Mouse (Mus musculus) heart, postnatal 0 days (tissue): ENCODE measurements around the gene Snapc4. TPM values are rescaled to one million over a fixed set of nuclear protein-coding genes. Genes with fewer than 3 reads are reported as not detected.

Experiments
- ATAC-seq: fragments of 200-750 bp; cut with Nextera tagmentation; 2 replicates; pipeline ENCODE4 v1.8.0; 2017; ENCODE audit warnings: low read depth, moderate number of reproducible peaks, moderate library complexity; ENCODE audit not compliant: insufficient read depth
- DNase-seq: peaks from one replicate; pipeline ENCODE4 v3.0.0-alpha.2; 2016; ENCODE audit warnings: low spot score
- H3K27ac ChIP-seq: fragments of 300-500 bp; sonication (generic); 2 replicates; pipeline ENCODE4 v1.5.1; 2014; ENCODE audit warnings: low read depth, mild to moderate bottlenecking
- H3K27me3 ChIP-seq: fragments of 300-500 bp; sonication (generic); 2 replicates; pipeline ENCODE4 v1.6.1; 2014; ENCODE audit warnings: low read length, mixed read lengths; ENCODE audit not compliant: control insufficient read depth, insufficient read depth
- H3K36me3 ChIP-seq: fragments of 300-500 bp; sonication (generic); replicated peaks from 2 replicates; pipeline ENCODE4 v1.6.1; 2014; ENCODE audit warnings: low read length, mixed read lengths; ENCODE audit not compliant: control insufficient read depth, insufficient read depth
- H3K4me1 ChIP-seq: fragments of 300-500 bp; sonication (generic); 2 replicates; pipeline ENCODE4 v1.6.1; 2014; ENCODE audit warnings: antibody characterized with exemption; ENCODE audit not compliant: control insufficient read depth, insufficient read depth
- H3K4me2 ChIP-seq: fragments of 300-500 bp; sonication (generic); 2 replicates; pipeline ENCODE4 v1.6.1; 2014; ENCODE audit warnings: low read depth, mild to moderate bottlenecking, low read length, moderate library complexity
- H3K4me3 ChIP-seq: fragments of 300-500 bp; sonication (generic); 2 replicates; pipeline ENCODE4 v1.5.1; 2014; ENCODE audit warnings: low read depth, low read length
- H3K9ac ChIP-seq: fragments of 300-500 bp; sonication (generic); replicated peaks from 2 replicates; pipeline ENCODE4 v1.6.1; 2014; ENCODE audit warnings: low read depth, low read length, mixed read lengths
- H3K9me3 ChIP-seq: fragments of 300-500 bp; sonication (generic); replicated peaks from 2 replicates; pipeline ENCODE4 v1.6.1; 2016; ENCODE audit warnings: low read length; ENCODE audit not compliant: control insufficient read depth
- CTCF ChIP-seq: IDR thresholded peaks from 2 replicates; pipeline ENCODE4 v1.5.1; 2016; ENCODE audit warnings: antibody characterized with exemption, control low read depth, low read depth
- EP300 ChIP-seq: IDR thresholded peaks from 2 replicates; pipeline ENCODE4 v1.6.1; 2016; ENCODE audit warnings: antibody characterized with exemption, low read depth
- WGBS: fragments of 180-500 bp; shearing (Covaris S2); extraction: QIAGEN DNeasy Blood & Tissue Kit; methylation state at CpG from one replicate; pipeline ENCODE4 v1.1.7; 2014; 5-methylcytosine and 5-hydroxymethylcytosine counted together
- polyA plus RNA-seq: library from polyadenylated mRNA; unstranded; fragments of >200 nt; fragmentation: Nextera tagmentation; extraction: Ambion mirVana; gene quantifications from 2 replicates; pipeline ENCODE4 v1.2.1, GENCODE M21; 2015
- total RNA-seq: library from RNA; depleted of rRNA; stranded (reverse); fragments of >200 nt; gene quantifications from 2 replicates; pipeline ENCODE4 v1.2.3, GENCODE M21; 2014; ENCODE audit warnings: low replicate concordance

Snapc4 gene
- total and polyA plus RNA-seq, 2 experiments from 2014 or later = 8.1 to 9.6 TPM

DNA sequence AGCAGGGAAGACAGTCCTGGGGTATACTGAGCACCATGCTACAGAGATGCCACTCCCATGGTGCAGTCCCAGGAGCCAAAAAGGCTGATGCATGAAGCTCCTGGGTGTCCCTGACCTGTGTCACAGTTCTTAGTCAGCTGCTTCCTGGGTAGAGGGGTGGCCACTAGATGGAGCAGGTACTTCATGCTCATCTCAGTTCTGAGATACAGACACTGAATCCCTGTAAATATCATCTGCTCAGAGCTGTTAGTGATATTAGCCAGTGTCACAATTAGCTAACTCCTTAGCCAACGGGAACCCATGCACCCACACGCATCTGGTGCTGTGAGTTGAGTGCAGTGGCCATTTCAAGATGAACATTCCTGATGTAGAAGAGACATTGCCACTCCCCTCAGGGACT, 55.5 kb downstream of the Snapc4 start:
- H3K9me3 ChIP-seq = no peaks in the 10 kb centered on the region
- H3K27ac ChIP-seq = peak overlapping the region; percentile 77
- no peaks in the 10 kb centered on the region for H3K27me3 ChIP-seq
- no peak overlapping the region for H3K4me2 ChIP-seq
- WGBS = 15% methylated on average over 2 of the region's 2 CpGs
- ATAC-seq = peak; percentile 28
- H3K4me3 ChIP-seq = no peak overlapping the region
- peaks cover 22% of the 10 kb centered on the region; the same call in 1 of the 2 replicates for H3K4me1 ChIP-seq
- no peak overlapping the region for H3K9ac ChIP-seq
- H3K36me3 ChIP-seq = peaks cover 34% of the 10 kb centered on the region
- TF ChIP-seq CTCF (peak; percentile 82), EP300 (0 out of 2 replicates have a peak, but pooled peaks have one; percentile 59)
- DNase-seq = peak; percentile 80

DNA sequence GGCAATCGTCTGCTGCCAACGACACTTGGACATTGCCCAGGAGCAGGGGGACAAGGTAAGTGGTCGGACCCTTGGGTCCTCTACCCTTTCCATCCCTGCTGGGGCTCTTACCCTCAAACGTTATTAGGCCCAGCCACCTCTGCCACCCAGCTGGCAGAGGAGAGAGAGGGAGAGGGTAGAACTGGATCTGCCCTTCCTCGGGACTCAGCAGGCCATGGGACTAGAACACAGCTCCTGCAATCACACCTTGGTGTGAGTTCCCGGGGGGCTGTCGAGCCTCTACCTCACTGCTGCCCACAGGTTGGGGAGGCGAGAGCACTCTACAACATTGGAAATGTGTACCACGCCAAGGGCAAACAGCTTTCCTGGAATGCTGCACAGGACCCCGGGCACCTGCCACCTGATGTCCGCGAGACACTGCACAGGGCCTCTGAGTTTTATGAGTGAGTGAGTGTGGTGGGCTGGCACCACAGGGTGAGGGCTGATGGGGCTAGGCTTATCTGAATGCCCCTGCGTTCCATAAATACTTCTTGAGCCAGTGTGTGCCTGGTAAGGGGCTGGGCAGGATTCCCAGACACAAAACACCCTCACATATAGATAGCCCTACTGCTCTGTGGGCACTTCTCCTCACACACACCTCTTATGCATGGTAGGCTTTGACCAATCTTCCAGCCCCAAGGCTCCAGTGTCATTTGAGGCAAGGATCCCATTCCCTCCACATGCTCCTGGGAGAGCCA, 56.7 kb downstream of the Snapc4 start:
- TF ChIP-seq EP300 (peak; percentile 75; the same call in 1 of the 2 replicates), CTCF (no peak)

GRCm38 (mm10) chr2:26320245-26321185, 59.9 kb downstream of the Snapc4 start:
- Histone ChIP-seq H3K4me3 (no peak overlapping the region), H3K4me2 (no peak overlapping the region), H3K36me3 (peaks cover 17% of the 10 kb centered on the region; the same call in 1 of the 2 replicates), H3K9me3 (no peaks in the 10 kb centered on the region), H3K4me1 (peaks cover 40% of the 10 kb centered on the region), H3K27ac (no peak overlapping the region), H3K27me3 (no peaks in the 10 kb centered on the region), H3K9ac (no peak overlapping the region)
- DNase-seq (no peak), ATAC-seq (no peak)
- TF ChIP-seq CTCF = no peak
- TF ChIP-seq EP300 = no peak
- 76% methylated on average over 14 of the region's 14 CpGs for WGBS

More for the DNA sequence above, 56.7 kb downstream of the Snapc4 start:
- Histone ChIP-seq H3K27ac (peak overlapping the region; percentile 77), H3K27me3 (no peaks in the 10 kb centered on the region), H3K36me3 (peaks cover 34% of the 10 kb centered on the region), H3K4me1 (peaks cover 21% of the 10 kb centered on the region; the same call in 1 of the 2 replicates), H3K9ac (no peak overlapping the region), H3K4me3 (no peak overlapping the region), H3K4me2 (no peak overlapping the region), H3K9me3 (no peaks in the 10 kb centered on the region)
- ATAC-seq = peak; percentile 59
- 51% methylated on average over 13 of the region's 13 CpGs for WGBS
- peak; percentile 56 for DNase-seq

DNA sequence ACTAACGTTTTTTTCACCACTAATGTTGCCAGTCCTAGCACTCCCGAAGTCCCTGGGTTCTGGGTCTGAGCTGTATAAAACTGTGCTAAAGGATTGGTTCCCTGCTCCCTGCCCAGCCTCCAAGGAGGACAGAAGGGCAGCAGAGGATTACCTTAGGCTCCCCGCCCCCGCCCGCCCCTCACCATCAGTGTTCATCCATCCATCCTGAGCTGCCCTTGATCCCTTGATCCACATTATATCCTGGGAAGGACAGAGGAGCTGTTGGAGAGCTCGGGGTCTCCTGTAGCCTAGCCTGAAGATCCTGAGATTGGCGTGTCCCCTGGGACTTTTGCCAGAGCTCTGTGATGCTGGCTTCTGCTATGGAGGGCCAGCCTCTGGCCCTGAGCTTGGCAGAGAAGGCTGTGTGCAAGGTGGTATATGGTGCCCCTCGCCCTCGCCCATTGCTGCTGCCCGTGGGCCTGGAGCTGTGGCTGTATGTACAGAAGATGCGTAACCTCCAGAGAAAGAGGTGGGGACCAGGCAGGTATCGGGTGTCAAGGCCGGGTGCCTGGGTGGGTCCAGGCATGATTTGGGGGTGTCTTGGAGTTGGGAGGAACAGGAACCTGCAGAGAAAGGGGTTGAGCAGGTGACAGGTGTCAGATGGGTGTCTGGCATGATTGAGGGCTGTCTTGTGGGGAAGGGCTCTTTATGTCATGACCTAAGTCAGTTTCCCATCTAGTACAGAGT, 60.8 kb downstream of the Snapc4 start:
- ATAC-seq (no peak), DNase-seq (no peak)
- TF ChIP-seq EP300 = no peak
- no peak for TF ChIP-seq CTCF
- H3K9ac ChIP-seq = no peak overlapping the region
- peaks cover 35% of the 10 kb centered on the region for H3K4me1 ChIP-seq
- no peaks in the 10 kb centered on the region for H3K9me3 ChIP-seq
- H3K36me3 ChIP-seq = peaks cover 12% of the 10 kb centered on the region; the same call in 1 of the 2 replicates
- H3K27ac ChIP-seq = no peak overlapping the region
- H3K4me2 ChIP-seq = no peak overlapping the region
- WGBS = 87% methylated on average over 13 of the region's 13 CpGs
- H3K27me3 ChIP-seq = no peaks in the 10 kb centered on the region
- H3K4me3 ChIP-seq = no peak overlapping the region

GRCm38 (mm10) chr2:26319109-26319508, 61.3 kb downstream of the Snapc4 start:
- no peaks in the 10 kb centered on the region for H3K27me3 ChIP-seq
- H3K9me3 ChIP-seq = no peaks in the 10 kb centered on the region
- WGBS = 90% methylated on average over 9 of the region's 9 CpGs
- ATAC-seq (no peak), DNase-seq (no peak)
- H3K9ac ChIP-seq = no peak overlapping the region
- peaks cover 35% of the 10 kb centered on the region for H3K4me1 ChIP-seq
- H3K4me3 ChIP-seq = no peak overlapping the region
- no peak overlapping the region for H3K4me2 ChIP-seq
- H3K27ac ChIP-seq = no peak overlapping the region
- TF ChIP-seq CTCF = no peak
- no peak for TF ChIP-seq EP300
- H3K36me3 ChIP-seq = 0 out of 2 replicates have a peak, but pooled peaks cover 8% of the 10 kb centered on the region
